Mouse (Mus musculus) midbrain, embryonic 15.5 days (tissue): ENCODE data around the gene Gm21983. TPM values are rescaled to one million over a fixed set of nuclear protein-coding genes. Genes with fewer than 3 reads are reported as not detected.

Experiments used
- ATAC-seq: fragments of 200-750 bp; cut with Nextera tagmentation; replicated peaks from 2 replicates; pipeline ENCODE4 v1.8.0; 2017; ENCODE audit warnings: moderate TSS enrichment
- H3K27ac ChIP-seq: fragments of 300-500 bp; sonication (generic); 2 replicates; pipeline ENCODE4 v1.5.1; 2015; ENCODE audit warnings: mild to moderate bottlenecking, inconsistent platforms
- H3K27me3 ChIP-seq: fragments of 300-500 bp; sonication (generic); replicated peaks from 2 replicates; pipeline ENCODE4 v1.6.1; 2015; ENCODE audit warnings: inconsistent platforms
- H3K36me3 ChIP-seq: fragments of 300-500 bp; sonication (generic); replicated peaks from 2 replicates; pipeline ENCODE4 v1.6.1; 2015; ENCODE audit warnings: inconsistent platforms
- H3K4me1 ChIP-seq: fragments of 300-500 bp; sonication (generic); 2 replicates; pipeline ENCODE4 v1.6.1; 2015; ENCODE audit warnings: inconsistent platforms
- H3K4me2 ChIP-seq: fragments of 300-500 bp; sonication (generic); 2 replicates; pipeline ENCODE4 v1.6.1; 2015; ENCODE audit warnings: inconsistent platforms, mild to moderate bottlenecking, moderate library complexity
- H3K4me3 ChIP-seq: fragments of 300-500 bp; sonication (generic); 2 replicates; pipeline ENCODE4 v1.5.1; 2015; ENCODE audit warnings: mild to moderate bottlenecking, inconsistent platforms
- H3K9ac ChIP-seq: fragments of 300-500 bp; sonication (generic); 2 replicates; pipeline ENCODE4 v1.6.1; 2015; ENCODE audit warnings: mild to moderate bottlenecking, inconsistent platforms
- H3K9me3 ChIP-seq: fragments of 300-500 bp; sonication (generic); 2 replicates; pipeline ENCODE4 v1.6.1; 2016; ENCODE audit warnings: inconsistent platforms
- WGBS: fragments of 180-500 bp; shearing (Covaris S2); methylation state at CpG from one replicate; pipeline ENCODE4 v1.1.7; 2015; ENCODE audit warnings: mixed read lengths; 5-methylcytosine and 5-hydroxymethylcytosine counted together
- polyA plus RNA-seq: library from polyadenylated mRNA; unstranded; fragments of >200 nt; fragmentation: Nextera tagmentation; extraction: Ambion mirVana; gene quantifications from 2 replicates; pipeline ENCODE4 v1.2.1, GENCODE M21; 2015

The Gm21983 gene
- polyA plus RNA-seq, 1 experiment from 2014 or later = 0.62 TPM

GRCm38 (mm10) chr7:27203730-27204449 is 23.0 kb upstream of the Gm21983 start:
- Histone ChIP-seq H3K4me1 (no peaks in the 10 kb centered on the region), H3K27me3 (no peaks in the 10 kb centered on the region), H3K27ac (no peak overlapping the region), H3K9me3 (no peaks in the 10 kb centered on the region), H3K9ac (no peak overlapping the region), H3K36me3 (peaks cover 18% of the 10 kb centered on the region), H3K4me2 (no peak overlapping the region), H3K4me3 (no peak overlapping the region)
- WGBS = 97% methylated on average over 8 of the region's 8 CpGs
- no peak for ATAC-seq

- no peak overlapping the region for H3K4me2 ChIP-seq
- H3K4me3 ChIP-seq = no peak overlapping the region
- ATAC-seq = no peak
- no peak overlapping the region for H3K27ac ChIP-seq
- peaks cover 18% of the 10 kb centered on the region for H3K4me1 ChIP-seq
- H3K27me3 ChIP-seq = no peaks in the 10 kb centered on the region
- H3K36me3 ChIP-seq = no peaks in the 10 kb centered on the region; the same call in 1 of the 2 replicates
- no peak overlapping the region for H3K9ac ChIP-seq
- H3K9me3 ChIP-seq = no peaks in the 10 kb centered on the region
- WGBS = 95% methylated on average over 8 of the region's 8 CpGs
These were observed 17.9 kb upstream of the Gm21983 start for GRCm38 (mm10) chr7:27198779-27199178.

- Histone ChIP-seq H3K9ac (no peak overlapping the region), H3K4me3 (no peak overlapping the region), H3K9me3 (no peaks in the 10 kb centered on the region), H3K36me3 (no peaks in the 10 kb centered on the region; the same call in 1 of the 2 replicates), H3K27me3 (no peaks in the 10 kb centered on the region), H3K27ac (no peak overlapping the region), H3K4me2 (no peak overlapping the region), H3K4me1 (peaks cover 22% of the 10 kb centered on the region)
- ATAC-seq = no peak
These were observed 17.5 kb upstream of the Gm21983 start for GRCm38 (mm10) chr7:27198355-27198754.

- H3K36me3 ChIP-seq = peaks cover 4% of the 10 kb centered on the region
- ATAC-seq = no peak
- no peak overlapping the region for H3K4me3 ChIP-seq
- WGBS = 96% methylated on average over 8 of the region's 8 CpGs
- H3K9ac ChIP-seq = no peak overlapping the region
- H3K27ac ChIP-seq = no peak overlapping the region
- H3K9me3 ChIP-seq = no peaks in the 10 kb centered on the region
- H3K27me3 ChIP-seq = no peaks in the 10 kb centered on the region
- H3K4me1 ChIP-seq = peaks cover 29% of the 10 kb centered on the region
- H3K4me2 ChIP-seq = no peak overlapping the region
These were observed 16.7 kb upstream of the Gm21983 start for GRCm38 (mm10) chr7:27197634-27198033.

- WGBS = 84% methylated on average over 3 of the region's 3 CpGs
These were observed 16.2 kb upstream of the Gm21983 start for GRCm38 (mm10) chr7:27197136-27197535.

GRCm38 (mm10) chr7:27195681-27196611 is 15.1 kb upstream of the Gm21983 start, which contains the start of the genes BC024978 and Snrpa:
Gene BC024978 (plus strand): TSS chr7:27195781.
Gene Snrpa (minus strand): TSS chr7:27196271.
- under 1% methylated on average over 64 of the region's 64 CpGs for WGBS
- H3K4me1 ChIP-seq = peaks cover 35% of the 10 kb centered on the region
- H3K4me2 ChIP-seq = peak within 1 kb of the TSS; percentile 93
- peaks cover 20% of the 10 kb centered on the region for H3K36me3 ChIP-seq
- peak within 1 kb of the TSS; percentile 72 for H3K4me3 ChIP-seq
- peak within 1 kb of the TSS; percentile 68 for H3K9ac ChIP-seq
- ATAC-seq = peak; percentile 99
- H3K9me3 ChIP-seq = no peaks in the 10 kb centered on the region
- H3K27me3 ChIP-seq = no peaks in the 10 kb centered on the region
- peak within 1 kb of the TSS; percentile 95 for H3K27ac ChIP-seq

More at GRCm38 (mm10) chr7:27197136-27197535, 16.2 kb upstream of the Gm21983 start:
- Histone ChIP-seq H3K4me3 (no peak overlapping the region), H3K9me3 (no peaks in the 10 kb centered on the region), H3K36me3 (peaks cover 9% of the 10 kb centered on the region), H3K4me1 (peaks cover 34% of the 10 kb centered on the region), H3K9ac (no peak overlapping the region), H3K4me2 (no peak overlapping the region), H3K27me3 (no peaks in the 10 kb centered on the region), H3K27ac (no peak overlapping the region)
- no peak for ATAC-seq

- no peak overlapping the region; the same call in 1 of the 2 replicates for H3K4me3 ChIP-seq
- no peak overlapping the region for H3K9ac ChIP-seq
- 89% methylated on average over 4 of the region's 4 CpGs for WGBS
- H3K4me1 ChIP-seq = peaks cover 35% of the 10 kb centered on the region
- H3K9me3 ChIP-seq = no peaks in the 10 kb centered on the region
- H3K36me3 ChIP-seq = peaks cover 42% of the 10 kb centered on the region
- peak overlapping the region; percentile 16; the same call in 1 of the 2 replicates for H3K4me2 ChIP-seq
- no peak overlapping the region for H3K27ac ChIP-seq
- no peaks in the 10 kb centered on the region for H3K27me3 ChIP-seq
- ATAC-seq = no peak
These were observed 12.8 kb upstream of the Gm21983 start for GRCm38 (mm10) chr7:27193731-27194130.

GRCm38 (mm10) chr7:27192434-27192833 is 11.5 kb upstream of the Gm21983 start:
- H3K27me3 ChIP-seq = no peaks in the 10 kb centered on the region
- H3K9me3 ChIP-seq = no peaks in the 10 kb centered on the region
- H3K36me3 ChIP-seq = peaks cover 54% of the 10 kb centered on the region
- no peak overlapping the region for H3K4me3 ChIP-seq
- peaks cover 35% of the 10 kb centered on the region for H3K4me1 ChIP-seq
- no peak overlapping the region for H3K9ac ChIP-seq
- no peak overlapping the region for H3K27ac ChIP-seq
- 98% methylated on average over 5 of the region's 5 CpGs for WGBS
- ATAC-seq = no peak
- no peak overlapping the region for H3K4me2 ChIP-seq

- H3K4me1 ChIP-seq = peaks cover 22% of the 10 kb centered on the region
- no peak overlapping the region for H3K27ac ChIP-seq
- ATAC-seq = no peak
- H3K9me3 ChIP-seq = no peaks in the 10 kb centered on the region
- no peak overlapping the region for H3K4me2 ChIP-seq
- peaks cover 81% of the 10 kb centered on the region for H3K36me3 ChIP-seq
- H3K9ac ChIP-seq = no peak overlapping the region
- H3K4me3 ChIP-seq = no peak overlapping the region
- no peaks in the 10 kb centered on the region for H3K27me3 ChIP-seq
- WGBS = 92% methylated on average over 10 of the region's 10 CpGs
These were observed 8.5 kb upstream of the Gm21983 start for GRCm38 (mm10) chr7:27189271-27189931.

- no peaks in the 10 kb centered on the region for H3K9me3 ChIP-seq
- 92% methylated on average over 5 of the region's 5 CpGs for WGBS
- H3K4me3 ChIP-seq = no peak overlapping the region
- H3K27me3 ChIP-seq = no peaks in the 10 kb centered on the region
- peaks cover 63% of the 10 kb centered on the region for H3K36me3 ChIP-seq
- no peaks in the 10 kb centered on the region for H3K4me1 ChIP-seq
- ATAC-seq = no peak
- no peak overlapping the region for H3K27ac ChIP-seq
- H3K4me2 ChIP-seq = no peak overlapping the region
- no peak overlapping the region for H3K9ac ChIP-seq
These were observed 5.1 kb upstream of the Gm21983 start for GRCm38 (mm10) chr7:27185986-27186385.

- H3K9ac ChIP-seq = no peak overlapping the region
- no peak overlapping the region for H3K27ac ChIP-seq
- no peak overlapping the region for H3K4me2 ChIP-seq
- H3K4me1 ChIP-seq = peaks cover 2% of the 10 kb centered on the region; the same call in 1 of the 2 replicates
- no peaks in the 10 kb centered on the region for H3K9me3 ChIP-seq
- H3K36me3 ChIP-seq = peaks cover 53% of the 10 kb centered on the region
- H3K27me3 ChIP-seq = no peaks in the 10 kb centered on the region
- 77% methylated on average over 3 of the region's 3 CpGs for WGBS
- ATAC-seq = no peak
- no peak overlapping the region for H3K4me3 ChIP-seq
These were observed 4.1 kb upstream of the Gm21983 start for GRCm38 (mm10) chr7:27184964-27185363.

- no peak overlapping the region for H3K4me3 ChIP-seq
- H3K27me3 ChIP-seq = no peaks in the 10 kb centered on the region
- H3K4me2 ChIP-seq = no peak overlapping the region
- peaks cover 19% of the 10 kb centered on the region for H3K4me1 ChIP-seq
- ATAC-seq = no peak
- H3K9ac ChIP-seq = no peak overlapping the region
- WGBS = 82% methylated on average over 1 of the region's 1 CpGs
- no peaks in the 10 kb centered on the region for H3K9me3 ChIP-seq
- peaks cover 30% of the 10 kb centered on the region for H3K36me3 ChIP-seq
- no peak overlapping the region for H3K27ac ChIP-seq
These were observed 1.6 kb upstream of the Gm21983 start for GRCm38 (mm10) chr7:27182498-27182897.
